ENCODE assay signal across 13 mouse cellular contexts in genomic region chr19:4713886-4714285, GRCm38 (mm10). TPM values are rescaled to one million over a fixed set of nuclear protein-coding genes. Genes with fewer than 3 reads are reported as not detected.
DNase-seq lines count a peak whose midpoint lies in the region; ATAC-seq and TF ChIP-seq lines count a peak whose summit lies in the region.
"Had no signal": no experiment of that assay in that cellular context is flagged by ENCODE, and none has a peak within 500 bp of the region (broad histone marks: within the 10 kb centered on the region; RNA-seq: fewer than 3 reads in every experiment).

No protein-coding gene starts in this region.

- DNase-seq in embryonic facial prominence, embryonic 10.5 days (ENCODE audit: low spot score) = peak; percentile 38
- no peak for DNase-seq in midbrain, embryonic 14.5 days
- DNase-seq in spleen, postnatal 10 days (ENCODE audit: low spot score in 2 of 2) = no peak
- no peak for DNase-seq in urinary bladder, postnatal 14 days (ENCODE audit: low spot score)
- DNase-seq in ovary, postnatal 36 days (ENCODE audit: low spot score) = no peak
- DNase-seq: layer of hippocampus, adult 9-11 months; lung, postnatal 14 days had no signal

- H3K27ac ChIP-seq in cortical plate, adult 2 months (ENCODE audit: insufficient read depth, low read length) = no peak overlapping the region; the same call in 1 of the 2 replicates
- no peak overlapping the region for H3K27ac ChIP-seq in embryonic facial prominence, embryonic 10.5 days (replicated peaks)
- no peak overlapping the region for H3K27ac ChIP-seq in hindbrain, embryonic 12.5 days
- no peak overlapping the region for H3K27ac ChIP-seq in midbrain, embryonic 14.5 days (replicated peaks; ENCODE audit: low read depth, low read length)
- H3K27ac ChIP-seq: embryonic facial prominence, embryonic 12.5 days; heart, embryonic 13.5 days; kidney, embryonic 15.5 days; liver, embryonic 14.5 days had no signal

- peaks cover 19% of the 10 kb centered on the region for H3K4me1 ChIP-seq in cortical plate, adult 2 months (ENCODE audit: control insufficient read depth, insufficient read depth, low read length)
- peaks cover 41% of the 10 kb centered on the region for H3K4me1 ChIP-seq in embryonic facial prominence, embryonic 10.5 days
- H3K4me1 ChIP-seq in hindbrain, embryonic 12.5 days = peaks cover 30% of the 10 kb centered on the region
- peaks cover 33% of the 10 kb centered on the region for H3K4me1 ChIP-seq in midbrain, embryonic 14.5 days (ENCODE audit: control insufficient read depth, insufficient read depth, low read length)

- TF ChIP-seq POLR2A in cortical plate, adult 2 months (IDR thresholded peaks at IDR 0.05; ENCODE audit: extremely low read depth, insufficient read depth, low read length) = no peak

- TF ChIP-seq CTCF in cortical plate, adult 2 months (IDR thresholded peaks at IDR 0.05; ENCODE audit: extremely low read depth, insufficient read depth, low read length) = no peak

- peaks cover 86% of the 10 kb centered on the region for H3K27me3 ChIP-seq in embryonic facial prominence, embryonic 10.5 days (replicated peaks; ENCODE audit: low read depth, poor library complexity, severe bottlenecking)
- H3K27me3 ChIP-seq in hindbrain, embryonic 12.5 days = peaks cover 7% of the 10 kb centered on the region; the same call in 1 of the 2 replicates
- no peaks in the 10 kb centered on the region for H3K27me3 ChIP-seq in midbrain, embryonic 14.5 days (ENCODE audit: control insufficient read depth, insufficient read depth, low read length)

- no peaks in the 10 kb centered on the region for H3K9me3 ChIP-seq in embryonic facial prominence, embryonic 10.5 days
- H3K9me3 ChIP-seq in hindbrain, embryonic 12.5 days (replicated peaks) = no peaks in the 10 kb centered on the region
- H3K9me3 ChIP-seq in midbrain, embryonic 14.5 days (ENCODE audit: control insufficient read depth, low read length) = no peaks in the 10 kb centered on the region
- H3K9me3 ChIP-seq: heart, embryonic 13.5 days; kidney, embryonic 15.5 days had no signal

- peak overlapping the region; percentile 86 for H3K4me3 ChIP-seq in cortical plate, adult 2 months (ENCODE audit: insufficient read depth, low read length)
- H3K4me3 ChIP-seq in embryonic facial prominence, embryonic 10.5 days = peak overlapping the region; percentile 32; the same call in 1 of the 2 replicates
- H3K4me3 ChIP-seq in hindbrain, embryonic 12.5 days = peak overlapping the region; percentile 83
- H3K4me3 ChIP-seq in midbrain, embryonic 14.5 days (replicated peaks; ENCODE audit: low read depth, low read length) = peak overlapping the region; percentile 68
- H3K4me3 ChIP-seq: heart, embryonic 13.5 days; kidney, embryonic 15.5 days had no signal

- H3K36me3 ChIP-seq in embryonic facial prominence, embryonic 10.5 days (replicated peaks) = no peaks in the 10 kb centered on the region; the same call in 1 of the 2 replicates
- 0 out of 2 replicates have a peak, but pooled peaks cover 2% of the 10 kb centered on the region for H3K36me3 ChIP-seq in hindbrain, embryonic 12.5 days
- peaks cover 7% of the 10 kb centered on the region for H3K36me3 ChIP-seq in midbrain, embryonic 14.5 days (ENCODE audit: control insufficient read depth, insufficient read depth, low read length)
- H3K36me3 ChIP-seq: embryonic facial prominence, embryonic 12.5 days; heart, embryonic 13.5 days; kidney, embryonic 15.5 days had no signal

- H3K4me2 ChIP-seq in hindbrain, embryonic 12.5 days (replicated peaks) = peak overlapping the region; percentile 84
- peak overlapping the region; percentile 63 for H3K4me2 ChIP-seq in midbrain, embryonic 14.5 days (ENCODE audit: low read length)
- H3K4me2 ChIP-seq: heart, embryonic 13.5 days; kidney, embryonic 15.5 days had no signal

- H3K9ac ChIP-seq in hindbrain, embryonic 12.5 days = peak overlapping the region; percentile 28; the same call in 1 of the 2 replicates
- H3K9ac ChIP-seq in midbrain, embryonic 14.5 days (replicated peaks; ENCODE audit: low read length) = peak overlapping the region; percentile 94; the same call in 1 of the 2 replicates
- H3K9ac ChIP-seq: embryonic facial prominence, embryonic 12.5 days; heart, embryonic 13.5 days; kidney, embryonic 15.5 days; liver, embryonic 14.5 days had no signal

- WGBS in embryonic facial prominence, embryonic 10.5 days = 43% methylated on average over 3 of the region's 3 CpGs
- 45% methylated on average over 3 of the region's 3 CpGs for WGBS in hindbrain, embryonic 12.5 days
- 48% methylated on average over 3 of the region's 3 CpGs for WGBS in midbrain, embryonic 14.5 days

- no peak for ATAC-seq in hindbrain, embryonic 12.5 days (ENCODE audit: low FRiP score)
- ATAC-seq in midbrain, embryonic 14.5 days (ENCODE audit: low FRiP score, low TSS enrichment) = no peak

RNA-seq across cellular contexts. Expression of gene Sptbn2, which starts 2.9 kb away (rescaled TPM):
- 198 and 220 TPM in 2 replicates for polyA plus RNA-seq in cortical plate, adult 2 months (2012; rRNA removed)
- polyA plus RNA-seq in embryonic facial prominence, embryonic 10.5 days (2016; fragmentation: Nextera tagmentation; extraction: Ambion mirVana) = 7.7 and 8.9 TPM in 2 replicates
- 42.8 and 43.7 TPM in 2 replicates for polyA plus RNA-seq in hindbrain, embryonic 12.5 days (2016; fragmentation: Nextera tagmentation; extraction: Ambion mirVana)
- polyA plus RNA-seq in midbrain, embryonic 14.5 days (2014; fragmentation: Nextera tagmentation; extraction: Ambion mirVana) = 37.6 and 43.0 TPM in 2 replicates

RNA-seq across cellular contexts. Expression of gene Gm960, which starts 15.4 kb away (rescaled TPM):
- 3.3 and 3.7 TPM in 2 replicates for polyA plus RNA-seq in cortical plate, adult 2 months (2012; rRNA removed)
- 2.0 and 2.6 TPM in 2 replicates for polyA plus RNA-seq in embryonic facial prominence, embryonic 10.5 days (2016; fragmentation: Nextera tagmentation; extraction: Ambion mirVana)
- polyA plus RNA-seq in hindbrain, embryonic 12.5 days (2016; fragmentation: Nextera tagmentation; extraction: Ambion mirVana) = 3.6 and 6.3 TPM in 2 replicates
- polyA plus RNA-seq in midbrain, embryonic 14.5 days (2014; fragmentation: Nextera tagmentation; extraction: Ambion mirVana) = 6.2 and 7.6 TPM in 2 replicates

RNA-seq across cellular contexts. Expression of gene Rbm4b, which starts 42.4 kb away (rescaled TPM):
- polyA plus RNA-seq in cortical plate, adult 2 months (2012; rRNA removed) = 16.0 and 17.8 TPM in 2 replicates
- 102 and 114 TPM in 2 replicates for polyA plus RNA-seq in embryonic facial prominence, embryonic 10.5 days (2016; fragmentation: Nextera tagmentation; extraction: Ambion mirVana)
- 155 TPM in 2 replicates for polyA plus RNA-seq in hindbrain, embryonic 12.5 days (2016; fragmentation: Nextera tagmentation; extraction: Ambion mirVana)
- 176 and 190 TPM in 2 replicates for polyA plus RNA-seq in midbrain, embryonic 14.5 days (2014; fragmentation: Nextera tagmentation; extraction: Ambion mirVana)

Comparison
In these comparisons a context has a peak if more than half of its experiments do, and no peak if none do; other contexts are left out.
1. H3K4me3 ChIP-seq: peak in every context shown above with its lines; median percentile 86 in cortical plate, adult 2 months; 83 in hindbrain, embryonic 12.5 days; 68 in midbrain, embryonic 14.5 days; 32 in embryonic facial prominence, embryonic 10.5 days.